Mouse (Mus musculus) cerebellum, adult 2 months (tissue): ENCODE measurements around the gene Inpp5d.

Experiments
- CTCF ChIP-seq: fragments of 200-500 bp; IDR thresholded peaks from 2 replicates; pipeline ENCODE4 v1.5.1; 2011; ENCODE audit warnings: low read depth, mild to moderate bottlenecking, control low read depth, low read length, moderate library complexity, borderline replicate concordance; ENCODE audit not compliant: insufficient read depth
- POLR2A ChIP-seq: fragments of 200-500 bp; IDR thresholded peaks from 2 replicates; pipeline ENCODE4 v1.6.1; 2011; ENCODE audit warnings: low read length, control low read depth, borderline replicate concordance; ENCODE audit not compliant: insufficient read depth

DNA sequence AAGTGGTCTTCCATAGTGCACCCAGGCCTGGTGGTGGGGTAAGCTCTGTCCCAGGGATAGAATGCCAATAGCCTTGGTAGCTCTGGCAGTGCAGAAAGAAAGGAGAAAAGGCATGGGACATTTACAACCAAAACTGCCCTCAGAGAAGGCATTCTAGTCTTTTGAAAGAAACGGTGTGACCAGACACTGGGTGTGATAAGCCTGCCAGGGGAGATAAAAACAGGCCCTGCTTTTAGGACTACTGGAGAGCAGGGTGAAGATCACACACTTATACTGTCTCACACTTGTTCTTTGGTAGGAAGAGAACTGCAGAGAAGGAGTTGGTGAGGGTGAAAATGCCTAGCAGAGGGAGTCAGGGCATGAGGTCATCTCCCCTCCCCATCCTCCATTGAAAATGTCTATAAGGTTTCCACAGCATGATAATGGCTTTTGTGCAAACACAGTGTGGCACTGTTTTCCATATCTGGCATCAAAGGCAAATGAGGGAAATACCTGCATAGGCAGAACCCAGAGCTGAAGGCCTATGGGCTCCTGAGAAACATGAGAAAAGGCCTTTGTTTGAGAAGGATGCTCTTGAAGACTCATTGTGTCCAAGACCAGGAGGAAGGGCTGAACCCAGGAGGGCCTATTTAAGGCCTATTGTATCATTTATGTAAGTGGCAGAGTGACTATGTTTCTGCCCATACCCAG lies 4.0 kb downstream of the Inpp5d start:
- no peak for TF ChIP-seq CTCF
- no peak for TF ChIP-seq POLR2A
